Mouse (Mus musculus) G1E-ER4 (cell line): ENCODE measurements around the gene Mrpl20. TPM values are rescaled to one million over a fixed set of nuclear protein-coding genes. Genes with fewer than 3 reads are reported as not detected.

Experiments
- GATA1 ChIP-seq: IDR thresholded peaks from one replicate; pipeline ENCODE4 v1.8.0; 2012; ENCODE audit warnings: low read length, inconsistent platforms
- polyA plus RNA-seq: library from polyadenylated mRNA; stranded (reverse); fragments of >175 nt; gene quantifications from 2 replicates; pipeline ENCODE4 v1.2.3, GENCODE M21; 2012

Gene Mrpl20
- 21.2 and 27.9 TPM in 2 replicates for polyA plus RNA-seq

- no peak for TF ChIP-seq GATA1
These were observed at the start of gene Mrpl20 for GRCm38 (mm10) chr4:155802741-155803339. Gene Mrpl20, plus strand, starts transcription at chr4:155802878.

GRCm38 (mm10) chr4:155757011-155757410 is 45.7 kb upstream of the Mrpl20 start:
- no peak for TF ChIP-seq GATA1

- TF ChIP-seq GATA1 = no peak
These were observed 42.6 kb upstream of the Mrpl20 start for GRCm38 (mm10) chr4:155759862-155760612.

- TF ChIP-seq GATA1 = no peak
These were observed 41.9 kb upstream of the Mrpl20 start, which contains the start of gene Atad3a for GRCm38 (mm10) chr4:155760613-155761355. Gene Atad3a, minus strand, starts transcription at chr4:155761093.

- TF ChIP-seq GATA1 = no peak
These were observed 41.1 kb upstream of the Mrpl20 start for GRCm38 (mm10) chr4:155761356-155762099.

- no peak for TF ChIP-seq GATA1
These were observed 40.3 kb upstream of the Mrpl20 start for GRCm38 (mm10) chr4:155762357-155762756.

GRCm38 (mm10) chr4:155769496-155769879 is 33.2 kb upstream of the Mrpl20 start:
- no peak for TF ChIP-seq GATA1

GRCm38 (mm10) chr4:155769880-155770512 is 32.7 kb upstream of the Mrpl20 start:
- TF ChIP-seq GATA1 = no peak

- no peak for TF ChIP-seq GATA1
These were observed 32.1 kb upstream of the Mrpl20 start for GRCm38 (mm10) chr4:155770626-155771025.

GRCm38 (mm10) chr4:155771706-155772105 is 31.0 kb upstream of the Mrpl20 start:
- TF ChIP-seq GATA1 = no peak

- no peak for TF ChIP-seq GATA1
These were observed 29.9 kb upstream of the Mrpl20 start for GRCm38 (mm10) chr4:155772786-155773185.

GRCm38 (mm10) chr4:155773335-155774078 is 29.2 kb upstream of the Mrpl20 start:
- TF ChIP-seq GATA1 = no peak

GRCm38 (mm10) chr4:155774280-155774754 is 28.4 kb upstream of the Mrpl20 start, which contains the start of gene Vwa1:
Gene Vwa1, minus strand, starts transcription at chr4:155774698.
- no peak for TF ChIP-seq GATA1
